Mouse (Mus musculus): ENCODE measurements around the gene Btd. TPM values are rescaled to one million over a fixed set of nuclear protein-coding genes. Genes with fewer than 3 reads are reported as not detected.

Gene Btd
- total RNA-seq, 2 experiments from 2014 or later: 9.0 to 10.0 TPM

- no peak for DNase-seq (ENCODE audit: extremely low spot score in 1 of 2, low spot score in 1 of 2)
Measured at GRCm38 (mm10) chr14:31696985-31697303, 56.1 kb downstream of the Btd start.

- DNase-seq (ENCODE audit: extremely low spot score in 1 of 2, low spot score in 1 of 2): no peak
Measured at GRCm38 (mm10) chr14:31697346-31697745, 56.5 kb downstream of the Btd start.

GRCm38 (mm10) chr14:31697755-31698154, 56.9 kb downstream of the Btd start:
- DNase-seq (ENCODE audit: extremely low spot score in 1 of 2, low spot score in 1 of 2): no peak

GRCm38 (mm10) chr14:31700376-31700775, 59.5 kb downstream of the Btd start:
- no peak for DNase-seq (ENCODE audit: extremely low spot score in 1 of 2, low spot score in 1 of 2)

- DNase-seq (ENCODE audit: extremely low spot score in 1 of 2, low spot score in 1 of 2): no peak
Measured at GRCm38 (mm10) chr14:31709343-31709742, 68.5 kb downstream of the Btd start.

- DNase-seq (ENCODE audit: extremely low spot score in 1 of 2, low spot score in 1 of 2): no peak
Measured at GRCm38 (mm10) chr14:31715669-31716068, 74.8 kb downstream of the Btd start.

GRCm38 (mm10) chr14:31717360-31717759, 76.5 kb downstream of the Btd start:
- DNase-seq (ENCODE audit: extremely low spot score in 1 of 2, low spot score in 1 of 2): no peak

Other genes with a start within 250 kb of the Btd start
- gene Sh3bp5, start 204.9 kb upstream of the Btd start, total RNA-seq (2021): 100 to 1,000 TPM; 135 to 147 TPM
- gene Eaf1, start 146.6 kb upstream of the Btd start, total RNA-seq (2021): 10 to 100 TPM; 12.6 to 15.4 TPM
- 10 to 100 TPM; 27.2 to 28.6 TPM for gene Mettl6, start 146.0 kb upstream of the Btd start, total RNA-seq (2021)
- gene Colq, start 49.7 kb upstream of the Btd start, total RNA-seq (2021): under 1 TPM; 0.54 to 0.75 TPM
- not detected for gene Gm49387, start 150 bp upstream of the Btd start, total RNA-seq (2021)
- 1 to 10 TPM; 7.6 to 9.3 TPM for gene Hacl1, start 258 bp downstream of the Btd start, total RNA-seq (2021)
- 10 to 100 TPM; 46.5 to 57.0 TPM for gene Ankrd28, start 189.6 kb downstream of the Btd start, total RNA-seq (2021)

Measured in layer of hippocampus, postnatal 25 days (tissue).